Mouse (Mus musculus) ES-E14 (cell line): Measurements from ENCODE around the gene C1qbp.

Source experiments
- CHD2 ChIP-seq: IDR thresholded peaks from 2 replicates; pipeline ENCODE4 v1.6.1; 2014; ENCODE audit warnings: mild to moderate bottlenecking, low read depth, low read length, inconsistent platforms
- ZC3H11A ChIP-seq: IDR thresholded peaks from 2 replicates; pipeline ENCODE4 v1.6.1; 2012; ENCODE audit warnings: low read depth, mild to moderate bottlenecking, inconsistent platforms, low read length, borderline replicate concordance

DNA sequence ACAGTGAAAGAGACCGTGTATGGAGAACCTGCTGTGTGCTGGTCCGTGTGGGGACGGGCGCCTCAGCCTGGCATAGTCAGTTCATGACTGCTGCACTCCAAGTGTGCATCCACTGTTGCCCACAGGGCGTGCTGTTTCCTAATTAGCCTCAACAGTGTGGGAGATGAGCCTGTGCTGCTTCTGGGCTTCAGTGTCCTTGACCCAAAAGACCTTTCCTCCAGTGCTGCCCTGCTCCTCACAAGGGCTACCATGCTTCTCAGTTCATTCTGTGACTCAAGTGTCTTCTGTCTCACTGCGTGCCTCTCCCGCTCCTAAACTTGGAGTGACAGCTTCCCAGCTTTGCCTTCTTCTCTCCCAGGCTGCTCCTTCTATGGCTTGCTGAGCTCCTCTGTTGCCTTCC is 47.5 kb downstream of the C1qbp start:
- TF ChIP-seq CHD2 = no peak
- no peak for TF ChIP-seq ZC3H11A
